Mouse (Mus musculus) embryonic facial prominence, embryonic 13.5 days (tissue): ENCODE measurements around the gene Marveld1. TPM values are rescaled to one million over a fixed set of nuclear protein-coding genes. Genes with fewer than 3 reads are reported as not detected.

Experiments used
- ATAC-seq: fragments of 200-750 bp; cut with Nextera tagmentation; 2 replicates; pipeline ENCODE4 v1.8.0; 2017; ENCODE audit warnings: low read depth; ENCODE audit not compliant: insufficient number of reproducible peaks, insufficient read depth, low FRiP score, low TSS enrichment
- H3K27ac ChIP-seq: fragments of 300-500 bp; sonication (generic); 2 replicates; pipeline ENCODE4 v1.5.1; 2015; ENCODE audit warnings: moderate library complexity, mild to moderate bottlenecking, inconsistent platforms
- H3K27me3 ChIP-seq: fragments of 300-500 bp; sonication (generic); 2 replicates; pipeline ENCODE4 v1.6.1; 2015; ENCODE audit warnings: mild to moderate bottlenecking, inconsistent platforms
- H3K36me3 ChIP-seq: fragments of 300-500 bp; sonication (generic); 2 replicates; pipeline ENCODE4 v1.6.1; 2015; ENCODE audit warnings: mild to moderate bottlenecking, inconsistent platforms
- H3K4me1 ChIP-seq: fragments of 300-500 bp; sonication (generic); 2 replicates; pipeline ENCODE4 v1.6.1; 2015; ENCODE audit warnings: inconsistent platforms
- H3K4me2 ChIP-seq: fragments of 300-500 bp; sonication (generic); 2 replicates; pipeline ENCODE4 v1.6.1; 2015; ENCODE audit warnings: moderate library complexity, mild to moderate bottlenecking, inconsistent platforms
- H3K4me3 ChIP-seq: fragments of 300-500 bp; sonication (generic); 2 replicates; pipeline ENCODE4 v1.5.1; 2015; ENCODE audit warnings: mild to moderate bottlenecking, inconsistent platforms
- H3K9ac ChIP-seq: fragments of 300-500 bp; sonication (generic); 2 replicates; pipeline ENCODE4 v1.6.1; 2015; ENCODE audit warnings: mild to moderate bottlenecking, inconsistent platforms
- H3K9me3 ChIP-seq: fragments of 300-500 bp; sonication (generic); 2 replicates; pipeline ENCODE4 v1.6.1; 2016; ENCODE audit warnings: inconsistent platforms
- WGBS: fragments of 180-500 bp; shearing (Covaris S2); methylation state at CpG from one replicate; pipeline ENCODE4 v1.1.7; 2015; ENCODE audit warnings: mixed read lengths; 5-methylcytosine and 5-hydroxymethylcytosine counted together
- polyA plus RNA-seq: library from polyadenylated mRNA; unstranded; fragments of >200 nt; fragmentation: Nextera tagmentation; extraction: Ambion mirVana; gene quantifications from 2 replicates; pipeline ENCODE4 v1.2.1, GENCODE M21; 2015

Marveld1 gene
- polyA plus RNA-seq, 1 experiment from 2014 or later: 11.6 TPM

DNA sequence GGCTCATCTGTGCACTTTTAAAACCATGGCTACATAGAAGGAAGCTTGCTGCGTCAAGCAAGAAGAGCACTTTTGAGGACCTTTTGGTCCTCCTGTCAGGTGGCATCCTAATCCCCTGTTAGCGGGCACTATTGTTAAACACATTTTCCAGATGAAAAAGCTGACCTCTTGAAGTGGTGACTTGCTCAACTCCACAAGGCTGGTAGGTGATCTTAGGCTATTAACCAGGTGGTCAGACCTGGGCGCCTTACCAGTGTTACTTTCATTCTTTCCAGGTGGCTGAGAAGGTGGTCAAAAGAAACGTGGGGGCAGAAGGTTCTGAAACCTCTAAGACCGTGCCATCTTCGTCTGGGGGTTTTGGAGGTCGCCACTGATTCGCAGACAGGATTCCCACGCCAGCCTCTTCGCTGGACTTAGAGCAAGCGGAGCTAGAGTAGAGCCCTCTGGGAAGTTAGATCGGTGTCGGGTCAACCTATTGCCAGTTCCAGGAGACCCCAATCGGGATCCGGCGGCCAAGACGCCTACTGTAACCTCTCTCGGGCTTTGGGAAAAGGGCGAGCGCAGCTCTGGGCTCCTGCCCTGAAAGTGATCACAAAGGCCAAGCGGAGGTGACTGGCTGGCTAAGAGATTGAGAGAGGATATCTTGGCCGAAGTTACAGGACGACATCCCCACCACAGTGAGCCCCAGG, 19.0 kb upstream of the Marveld1 start:
- H3K4me3 ChIP-seq: peak overlapping the region; percentile 69
- H3K27me3 ChIP-seq: no peaks in the 10 kb centered on the region
- H3K36me3 ChIP-seq: peaks cover 21% of the 10 kb centered on the region
- H3K9me3 ChIP-seq: no peaks in the 10 kb centered on the region
- WGBS: 7% methylated on average over 23 of the region's 23 CpGs
- peak overlapping the region; percentile 92 for H3K9ac ChIP-seq
- peak overlapping the region; percentile 94 for H3K4me2 ChIP-seq
- peaks cover 53% of the 10 kb centered on the region for H3K4me1 ChIP-seq
- 0 out of 2 replicates have a peak, but pooled peaks have one; percentile 1 for ATAC-seq
- H3K27ac ChIP-seq: peak overlapping the region; percentile 93

- WGBS: under 1% methylated on average over 54 of the region's 54 CpGs
- H3K4me3 ChIP-seq: peak within 1 kb of the TSS; percentile 69
- H3K9ac ChIP-seq: peak within 1 kb of the TSS; percentile 92
- no peaks in the 10 kb centered on the region for H3K27me3 ChIP-seq
- H3K36me3 ChIP-seq: peaks cover 13% of the 10 kb centered on the region
- peak; percentile 94 for ATAC-seq
- peak within 1 kb of the TSS; percentile 94 for H3K4me2 ChIP-seq
- H3K4me1 ChIP-seq: peaks cover 53% of the 10 kb centered on the region
- no peaks in the 10 kb centered on the region for H3K9me3 ChIP-seq
- H3K27ac ChIP-seq: peak within 1 kb of the TSS; percentile 93
These were observed 18.3 kb upstream of the Marveld1 start, which contains the start of gene Avpi1 for GRCm38 (mm10) chr19:42128787-42129508. Avpi1 (minus strand) TSS chr19:42129059.

GRCm38 (mm10) chr19:42129509-42130293, 17.5 kb upstream of the Marveld1 start:
- Histone ChIP-seq H3K4me1 (peaks cover 53% of the 10 kb centered on the region), H3K4me3 (peak overlapping the region; percentile 69), H3K27me3 (no peaks in the 10 kb centered on the region), H3K4me2 (peak overlapping the region; percentile 94), H3K9me3 (no peaks in the 10 kb centered on the region), H3K27ac (peak overlapping the region; percentile 93), H3K9ac (peak overlapping the region; percentile 92), H3K36me3 (peaks cover 6% of the 10 kb centered on the region)
- 31% methylated on average over 14 of the region's 14 CpGs for WGBS
- ATAC-seq: no peak

DNA sequence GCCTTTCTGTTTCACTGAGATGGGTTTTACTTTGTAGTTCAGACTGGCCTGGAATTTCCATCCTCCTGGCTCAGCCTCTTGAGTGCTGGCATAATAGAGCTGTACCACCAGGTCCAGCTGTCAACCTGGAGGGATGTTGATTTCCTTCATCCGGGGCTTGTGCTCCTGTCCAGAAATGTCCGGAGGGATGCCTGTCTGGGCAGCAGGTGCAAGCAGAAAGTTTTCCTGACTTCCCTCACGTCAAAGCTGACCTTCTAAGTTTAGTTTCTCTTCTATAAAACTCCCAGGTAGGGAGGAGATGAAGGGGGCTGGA, 16.9 kb upstream of the Marveld1 start:
- Histone ChIP-seq H3K36me3 (0 out of 2 replicates have a peak, but pooled peaks cover under 1% of the 10 kb centered on the region), H3K27ac (peak overlapping the region; percentile 93), H3K9ac (no peak overlapping the region), H3K4me1 (peaks cover 53% of the 10 kb centered on the region), H3K4me3 (no peak overlapping the region), H3K27me3 (no peaks in the 10 kb centered on the region), H3K9me3 (no peaks in the 10 kb centered on the region), H3K4me2 (no peak overlapping the region)
- WGBS: 63% methylated on average over 3 of the region's 3 CpGs
- ATAC-seq: no peak

GRCm38 (mm10) chr19:42131101-42131500, 16.1 kb upstream of the Marveld1 start:
- Histone ChIP-seq H3K9ac (no peak overlapping the region), H3K27me3 (no peaks in the 10 kb centered on the region), H3K4me3 (no peak overlapping the region), H3K36me3 (no peaks in the 10 kb centered on the region), H3K27ac (peak overlapping the region; percentile 66), H3K4me2 (no peak overlapping the region), H3K4me1 (peaks cover 57% of the 10 kb centered on the region), H3K9me3 (no peaks in the 10 kb centered on the region)
- WGBS: 47% methylated on average over 5 of the region's 5 CpGs
- no peak for ATAC-seq

GRCm38 (mm10) chr19:42135070-42135469, 12.1 kb upstream of the Marveld1 start:
- H3K4me2 ChIP-seq: no peak overlapping the region
- H3K9ac ChIP-seq: no peak overlapping the region
- H3K27me3 ChIP-seq: no peaks in the 10 kb centered on the region
- H3K4me3 ChIP-seq: no peak overlapping the region
- peaks cover 27% of the 10 kb centered on the region for H3K4me1 ChIP-seq
- no peak for ATAC-seq
- no peaks in the 10 kb centered on the region for H3K36me3 ChIP-seq
- H3K9me3 ChIP-seq: no peaks in the 10 kb centered on the region
- H3K27ac ChIP-seq: no peak overlapping the region

DNA sequence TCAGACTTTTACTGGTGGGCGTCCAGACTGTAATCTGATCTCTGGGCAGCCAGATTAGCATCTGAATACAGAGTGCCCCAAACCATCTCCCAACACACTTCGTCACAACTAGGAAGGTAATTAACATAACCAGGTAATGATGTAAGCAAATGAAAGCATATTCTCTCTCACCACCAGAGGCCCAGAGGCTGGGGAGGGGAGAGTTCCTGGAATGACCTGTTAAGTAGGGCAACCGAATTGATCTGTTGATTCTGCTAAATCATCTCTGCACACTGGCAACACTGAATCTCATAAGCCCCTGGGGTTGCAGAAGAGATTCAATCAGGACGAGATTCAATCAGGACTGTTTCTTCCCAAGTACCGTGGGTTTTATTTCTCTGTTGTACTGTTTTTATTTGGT, 11.1 kb upstream of the Marveld1 start:
- WGBS: 17% methylated on average over 5 of the region's 5 CpGs
- ATAC-seq: no peak
- Histone ChIP-seq H3K9me3 (no peaks in the 10 kb centered on the region), H3K4me1 (peaks cover 16% of the 10 kb centered on the region), H3K4me3 (no peak overlapping the region), H3K4me2 (no peak overlapping the region), H3K27ac (no peak overlapping the region), H3K9ac (no peak overlapping the region), H3K27me3 (no peaks in the 10 kb centered on the region), H3K36me3 (no peaks in the 10 kb centered on the region)

- 0 out of 2 replicates have a peak, but pooled peaks cover 9% of the 10 kb centered on the region for H3K4me1 ChIP-seq
- 90% methylated on average over 4 of the region's 4 CpGs for WGBS
- H3K9ac ChIP-seq: no peak overlapping the region
- no peak overlapping the region for H3K4me3 ChIP-seq
- H3K27me3 ChIP-seq: no peaks in the 10 kb centered on the region
- ATAC-seq: no peak
- no peaks in the 10 kb centered on the region for H3K36me3 ChIP-seq
- no peak overlapping the region for H3K4me2 ChIP-seq
- H3K27ac ChIP-seq: no peak overlapping the region
- H3K9me3 ChIP-seq: no peaks in the 10 kb centered on the region
These were observed 10.0 kb upstream of the Marveld1 start for GRCm38 (mm10) chr19:42137167-42137672.

- Histone ChIP-seq H3K4me3 (no peak overlapping the region), H3K4me1 (0 out of 2 replicates have a peak, but pooled peaks cover 5% of the 10 kb centered on the region), H3K4me2 (no peak overlapping the region), H3K27me3 (no peaks in the 10 kb centered on the region), H3K9me3 (no peaks in the 10 kb centered on the region), H3K36me3 (no peaks in the 10 kb centered on the region), H3K27ac (no peak overlapping the region), H3K9ac (no peak overlapping the region)
- ATAC-seq: no peak
- WGBS: 76% methylated on average over 15 of the region's 15 CpGs
These were observed 8.5 kb upstream of the Marveld1 start for GRCm38 (mm10) chr19:42138517-42139285.

DNA sequence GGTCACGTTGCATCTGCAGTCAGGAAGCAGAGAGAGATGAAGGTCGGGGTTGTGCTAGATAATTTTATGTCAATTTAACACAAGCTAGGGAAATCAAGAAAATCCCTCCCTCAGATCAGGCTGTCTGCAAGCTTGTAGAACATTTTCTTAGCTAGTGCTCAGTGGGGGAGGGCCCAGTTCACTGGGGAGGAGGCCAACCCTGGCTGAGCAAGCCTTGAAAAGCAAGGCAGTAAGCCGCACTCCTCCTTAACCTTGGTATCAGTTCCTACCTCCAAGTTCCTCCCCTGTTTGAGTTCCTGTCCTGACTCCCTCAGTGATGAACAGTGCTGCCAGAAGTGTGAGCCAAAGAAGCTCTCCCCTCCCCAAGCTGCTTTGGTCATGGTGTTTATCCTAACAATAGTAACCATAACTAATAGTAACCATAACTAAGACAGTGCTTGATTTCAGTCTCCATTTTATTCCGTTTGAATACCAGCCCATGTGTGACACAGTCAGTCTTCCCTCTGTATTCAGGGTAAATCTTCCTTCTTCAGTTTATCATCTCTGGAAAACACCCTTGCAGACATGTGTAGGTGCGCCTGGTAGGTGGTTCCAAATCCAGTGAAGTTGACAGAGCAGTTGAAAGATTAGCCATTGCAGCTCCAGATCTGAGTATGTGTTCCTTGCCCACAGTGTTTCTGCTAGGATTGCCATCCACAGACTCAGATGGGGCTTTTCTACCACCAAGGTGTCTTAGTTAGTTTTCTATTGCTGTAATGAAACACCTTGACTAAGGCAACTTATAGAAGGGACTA, 7.3 kb upstream of the Marveld1 start:
- Histone ChIP-seq H3K4me1 (peaks cover 8% of the 10 kb centered on the region; the same call in 1 of the 2 replicates), H3K4me2 (no peak overlapping the region), H3K4me3 (no peak overlapping the region), H3K9ac (no peak overlapping the region), H3K27ac (no peak overlapping the region), H3K27me3 (no peaks in the 10 kb centered on the region), H3K36me3 (no peaks in the 10 kb centered on the region), H3K9me3 (no peaks in the 10 kb centered on the region)
- WGBS: 64% methylated on average over 5 of the region's 5 CpGs
- no peak for ATAC-seq
